Mouse (Mus musculus): ENCODE data around the gene St3gal3. TPM values are rescaled to one million over a fixed set of nuclear protein-coding genes. Genes with fewer than 3 reads are reported as not detected.

The St3gal3 gene
- polyA plus RNA-seq, 1 experiment from 2014 or later: 10.9 TPM

DNA sequence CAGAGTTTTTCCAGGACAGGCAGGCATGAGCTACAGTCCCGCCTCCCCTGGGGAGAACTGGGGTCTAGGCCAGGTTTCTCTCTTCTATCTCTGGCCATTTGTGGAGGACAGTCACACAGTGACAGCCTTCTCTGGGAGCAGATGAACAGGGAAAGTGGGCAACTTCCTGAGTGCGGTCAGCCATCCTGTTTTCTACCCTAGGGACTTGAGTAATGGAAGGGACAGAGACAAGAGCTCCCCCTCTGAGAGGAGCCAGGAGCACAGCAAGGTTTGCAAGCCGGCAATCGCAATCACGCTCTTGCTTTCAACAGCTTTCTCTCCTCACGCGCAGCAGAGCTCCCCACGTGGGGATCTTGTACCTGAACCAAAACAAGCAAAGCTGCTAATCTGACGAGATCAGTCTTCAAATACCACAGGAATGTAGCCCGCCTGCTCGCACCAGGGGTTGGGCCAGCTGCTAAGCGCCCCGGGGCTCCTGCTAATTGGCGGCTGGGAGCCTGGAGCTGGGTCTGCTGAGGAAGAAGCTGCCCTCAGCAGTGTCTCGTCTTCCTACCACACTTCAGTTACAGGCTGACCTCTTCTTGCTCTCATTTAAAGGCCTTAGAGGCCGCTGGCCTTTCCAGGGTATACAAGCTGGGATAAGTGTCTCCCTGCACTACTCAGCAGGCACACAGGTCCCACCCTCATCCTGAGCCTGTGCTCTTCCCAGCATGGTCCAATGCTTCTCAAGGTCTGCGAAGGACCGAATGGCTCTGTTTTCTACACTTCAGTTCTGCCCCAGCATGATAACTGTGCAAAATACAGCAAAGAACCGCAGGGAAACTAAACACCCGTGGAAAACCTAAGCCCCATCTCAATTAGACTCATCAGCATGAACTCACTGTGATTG, 137.1 kb downstream of the St3gal3 start:
- ATAC-seq (ENCODE audit: low FRiP score): 0 out of 2 replicates have a peak, but pooled peaks have one; percentile 32
- Histone ChIP-seq H3K4me3 (no peak overlapping the region), H3K27ac (0 out of 2 replicates have a peak overlapping the region, but pooled peaks have one; percentile 26), H3K27me3 (no peaks in the 10 kb centered on the region), H3K4me1 (peaks cover 22% of the 10 kb centered on the region), H3K36me3 (no peaks in the 10 kb centered on the region), H3K4me2 (replicated peaks) (peak overlapping the region; percentile 22; the same call in 1 of the 2 replicates), H3K9me3 (replicated peaks) (no peaks in the 10 kb centered on the region), H3K9ac (no peak overlapping the region)
- WGBS: 19% methylated on average over 20 of the region's 20 CpGs

DNA sequence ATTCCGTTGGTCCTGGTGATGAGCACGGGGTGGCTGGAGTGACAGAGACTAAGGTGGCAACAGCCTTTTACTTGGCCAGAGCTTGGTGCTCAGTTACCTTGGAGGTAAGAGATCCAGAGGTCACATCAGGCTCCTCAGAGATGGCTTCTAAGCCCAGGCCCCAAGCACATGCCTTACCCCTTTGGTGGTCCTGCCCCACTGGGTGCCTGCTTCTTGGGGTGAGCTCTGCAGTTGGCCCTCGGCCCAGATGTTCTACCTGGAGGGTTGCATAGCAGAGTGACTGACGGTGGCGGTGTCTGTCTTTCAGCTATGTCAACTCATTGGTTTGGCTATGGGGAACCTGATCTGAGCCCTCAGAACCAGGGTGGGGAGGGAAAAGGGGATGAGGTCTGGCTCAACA, 138.0 kb downstream of the St3gal3 start:
- ATAC-seq (ENCODE audit: low FRiP score): no peak
- Histone ChIP-seq H3K9ac (no peak overlapping the region), H3K9me3 (replicated peaks) (no peaks in the 10 kb centered on the region), H3K4me3 (no peak overlapping the region), H3K27ac (no peak overlapping the region), H3K4me1 (peaks cover 22% of the 10 kb centered on the region), H3K27me3 (no peaks in the 10 kb centered on the region), H3K4me2 (replicated peaks) (no peak overlapping the region), H3K36me3 (no peaks in the 10 kb centered on the region)
- 80% methylated on average over 5 of the region's 5 CpGs for WGBS

DNA sequence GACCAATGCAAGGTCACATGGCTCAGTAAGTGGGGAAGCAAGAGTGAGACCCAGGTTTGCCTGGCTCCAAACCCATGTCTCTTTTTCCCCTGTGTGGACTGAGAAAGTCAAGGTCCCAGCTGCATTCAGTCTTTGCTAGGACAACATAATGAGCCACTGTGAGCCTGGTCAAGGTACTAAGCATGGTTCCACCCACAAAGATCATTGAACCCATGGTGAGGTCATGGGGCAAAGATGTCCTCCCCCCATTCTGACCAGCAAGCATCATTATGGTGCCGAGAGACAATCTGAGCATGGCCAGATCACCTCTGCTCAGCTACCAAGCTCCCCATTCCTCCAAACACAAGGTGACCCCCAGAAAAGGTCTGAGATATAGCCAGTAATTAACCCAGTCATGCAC, 139.3 kb downstream of the St3gal3 start:
- H3K9ac ChIP-seq: no peak overlapping the region
- no peaks in the 10 kb centered on the region for H3K9me3 ChIP-seq (replicated peaks)
- ATAC-seq (ENCODE audit: low FRiP score): no peak
- no peak overlapping the region for H3K4me3 ChIP-seq
- H3K27ac ChIP-seq: no peak overlapping the region
- WGBS: 93% methylated on average over 1 of the region's 1 CpGs
- H3K4me1 ChIP-seq: peaks cover 15% of the 10 kb centered on the region
- no peaks in the 10 kb centered on the region for H3K36me3 ChIP-seq
- no peaks in the 10 kb centered on the region for H3K27me3 ChIP-seq
- no peak overlapping the region for H3K4me2 ChIP-seq (replicated peaks)

DNA sequence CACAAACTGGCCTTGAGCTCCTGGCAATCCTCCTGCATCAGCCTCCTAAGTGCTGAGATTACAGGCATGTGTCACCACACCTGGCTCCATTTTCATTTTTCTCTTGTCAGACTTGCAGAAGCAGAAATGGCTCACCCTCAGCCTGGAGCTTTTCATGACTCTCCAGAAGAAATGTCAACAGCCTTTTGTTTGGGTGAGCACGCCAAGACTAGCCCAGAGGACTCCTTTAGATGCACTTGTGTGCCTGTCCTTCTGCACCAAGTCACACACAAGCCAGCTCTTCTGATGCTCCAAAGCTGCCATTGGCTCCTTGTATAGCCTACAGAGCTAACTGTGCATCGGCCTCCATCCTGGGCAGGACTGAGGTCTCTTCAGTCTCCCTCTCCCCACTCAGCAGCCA, 141.3 kb downstream of the St3gal3 start:
- WGBS: 86% methylated on average over 2 of the region's 2 CpGs

DNA sequence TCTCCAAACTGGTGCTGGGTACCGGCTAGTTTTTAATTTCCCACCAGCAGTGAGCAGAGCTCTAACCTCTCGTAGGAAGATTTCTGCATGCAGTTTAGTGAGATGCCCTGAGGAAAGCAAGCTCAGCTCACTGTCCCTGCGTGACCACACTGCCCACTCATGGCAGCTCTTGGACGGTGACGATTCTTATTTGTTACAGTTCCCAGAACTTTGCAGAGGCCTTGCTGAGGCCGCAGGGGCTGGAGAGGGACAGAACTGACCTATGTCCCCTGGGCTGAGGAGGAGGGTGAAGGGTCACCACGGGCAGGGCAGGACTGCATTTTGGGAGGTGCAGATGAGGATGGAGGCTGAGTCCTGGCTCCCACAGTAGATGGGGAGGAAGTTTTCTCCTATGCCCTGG, 141.8 kb downstream of the St3gal3 start:
- ATAC-seq (ENCODE audit: low FRiP score): no peak
- Histone ChIP-seq H3K4me2 (replicated peaks) (no peak overlapping the region), H3K27me3 (no peaks in the 10 kb centered on the region), H3K36me3 (no peaks in the 10 kb centered on the region), H3K4me3 (no peak overlapping the region), H3K9ac (no peak overlapping the region), H3K9me3 (replicated peaks) (no peaks in the 10 kb centered on the region), H3K27ac (no peak overlapping the region), H3K4me1 (peaks cover 12% of the 10 kb centered on the region)
- WGBS: 63% methylated on average over 7 of the region's 7 CpGs

More for the DNA sequence above, 141.3 kb downstream of the St3gal3 start:
- Histone ChIP-seq H3K4me3 (no peak overlapping the region), H3K9ac (no peak overlapping the region), H3K27me3 (no peaks in the 10 kb centered on the region), H3K9me3 (replicated peaks) (no peaks in the 10 kb centered on the region), H3K36me3 (no peaks in the 10 kb centered on the region), H3K4me2 (replicated peaks) (no peak overlapping the region), H3K4me1 (peaks cover 13% of the 10 kb centered on the region), H3K27ac (no peak overlapping the region)
- ATAC-seq (ENCODE audit: low FRiP score): no peak

DNA sequence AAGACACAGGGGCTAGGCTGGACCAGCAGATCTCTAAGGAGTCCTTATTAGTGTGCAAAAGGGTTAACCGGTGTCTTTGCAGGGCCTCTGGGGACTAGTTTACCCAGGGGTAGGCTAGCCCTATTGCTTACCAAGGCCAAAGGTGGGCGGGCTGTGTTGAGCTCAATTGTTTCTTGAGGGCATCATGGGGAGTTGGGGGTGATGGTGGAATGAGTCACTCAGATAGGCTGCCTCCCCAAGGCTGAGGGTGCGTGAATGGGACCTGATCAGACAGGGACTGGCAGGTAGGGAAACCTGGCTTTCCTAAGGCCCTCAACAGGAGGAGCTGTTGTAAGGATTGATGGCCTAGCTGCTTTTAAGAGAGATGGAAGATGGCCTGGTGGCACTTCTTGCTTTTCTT, 142.7 kb downstream of the St3gal3 start:
- no peak overlapping the region for H3K9ac ChIP-seq
- no peaks in the 10 kb centered on the region for H3K27me3 ChIP-seq
- no peak for ATAC-seq (ENCODE audit: low FRiP score)
- H3K4me2 ChIP-seq (replicated peaks): no peak overlapping the region
- H3K36me3 ChIP-seq: no peaks in the 10 kb centered on the region
- H3K4me3 ChIP-seq: no peak overlapping the region
- H3K9me3 ChIP-seq (replicated peaks): no peaks in the 10 kb centered on the region
- H3K27ac ChIP-seq: no peak overlapping the region
- peaks cover 3% of the 10 kb centered on the region; the same call in 1 of the 2 replicates for H3K4me1 ChIP-seq
- 90% methylated on average over 3 of the region's 3 CpGs for WGBS

DNA sequence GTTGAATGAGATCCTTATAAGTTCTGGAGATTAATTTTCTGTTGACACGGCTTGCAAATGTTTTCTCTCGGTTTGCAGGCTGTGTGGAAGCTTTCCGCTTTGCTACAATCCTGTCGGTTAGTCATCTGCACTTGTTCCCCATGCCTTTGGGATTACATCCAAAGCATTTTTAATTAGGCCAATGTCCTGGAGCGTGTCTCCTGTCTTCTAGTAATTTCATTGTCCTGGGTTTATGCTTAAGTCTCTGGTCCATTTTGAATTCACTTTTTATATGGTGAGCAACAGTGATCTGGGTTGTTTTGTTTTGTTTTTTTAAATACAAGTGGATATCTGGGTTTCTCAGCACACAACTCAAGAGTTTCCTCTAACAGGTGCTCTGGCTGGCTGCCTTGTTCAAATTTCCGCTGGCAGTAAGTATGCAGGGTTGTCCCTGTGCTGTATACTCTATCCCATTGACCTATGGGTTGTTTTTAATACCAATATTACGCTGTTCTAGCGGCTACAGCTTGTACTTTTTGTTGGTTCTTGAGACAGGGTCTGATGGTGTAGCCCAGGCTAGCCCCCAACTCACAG, 143.6 kb downstream of the St3gal3 start:
- no peaks in the 10 kb centered on the region for H3K27me3 ChIP-seq
- no peak for ATAC-seq (ENCODE audit: low FRiP score)
- H3K9me3 ChIP-seq (replicated peaks): no peaks in the 10 kb centered on the region
- 89% methylated on average over 8 of the region's 8 CpGs for WGBS
- no peak overlapping the region for H3K9ac ChIP-seq
- no peaks in the 10 kb centered on the region for H3K36me3 ChIP-seq
- no peak overlapping the region for H3K27ac ChIP-seq
- no peaks in the 10 kb centered on the region for H3K4me1 ChIP-seq
- H3K4me2 ChIP-seq (replicated peaks): no peak overlapping the region
- H3K4me3 ChIP-seq: no peak overlapping the region

DNA sequence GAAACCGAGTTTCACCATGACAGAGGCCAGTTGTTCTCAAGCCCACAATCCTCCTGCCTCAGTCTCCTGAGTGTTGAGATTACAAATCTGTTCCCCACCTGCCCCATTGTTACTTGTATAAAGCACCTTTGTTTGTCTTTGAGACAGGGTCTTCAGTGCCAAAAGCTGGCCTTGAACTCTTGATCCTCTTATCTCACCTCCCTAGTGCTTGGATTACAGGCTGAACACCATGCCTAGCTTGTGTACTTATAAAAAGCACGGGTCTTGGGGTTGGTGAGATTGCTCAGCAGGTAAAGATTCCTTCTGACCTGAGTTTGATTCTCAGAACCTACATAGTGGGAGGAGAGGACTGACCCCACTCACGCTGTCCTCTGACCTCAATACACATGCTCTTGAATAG, 144.1 kb downstream of the St3gal3 start:
- Histone ChIP-seq H3K27ac (no peak overlapping the region), H3K27me3 (no peaks in the 10 kb centered on the region), H3K4me1 (no peaks in the 10 kb centered on the region), H3K9me3 (replicated peaks) (no peaks in the 10 kb centered on the region), H3K4me2 (replicated peaks) (no peak overlapping the region), H3K36me3 (no peaks in the 10 kb centered on the region), H3K4me3 (no peak overlapping the region), H3K9ac (no peak overlapping the region)
- no peak for ATAC-seq (ENCODE audit: low FRiP score)
- WGBS: 74% methylated on average over 3 of the region's 3 CpGs

DNA sequence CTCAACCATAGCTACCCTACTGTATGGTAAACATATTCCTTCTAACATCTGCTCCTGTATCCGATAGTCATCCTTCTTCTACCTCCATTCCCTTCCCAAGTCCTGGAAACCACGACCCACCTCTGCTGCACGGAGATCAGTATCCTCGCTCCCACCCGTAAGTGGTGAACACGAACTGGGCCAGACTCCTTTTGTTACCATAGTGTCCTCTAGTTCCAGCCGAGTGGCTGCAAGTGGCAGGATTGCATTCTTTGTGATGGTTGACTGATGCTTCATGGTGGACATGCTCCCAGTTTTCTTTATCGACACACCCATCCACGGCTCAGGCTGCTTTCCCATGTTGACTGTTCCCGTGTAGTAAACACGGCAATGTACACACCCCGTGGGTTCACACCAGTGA, 144.9 kb downstream of the St3gal3 start:
- Histone ChIP-seq H3K9me3 (replicated peaks) (no peaks in the 10 kb centered on the region), H3K4me3 (no peak overlapping the region), H3K9ac (no peak overlapping the region), H3K36me3 (no peaks in the 10 kb centered on the region), H3K4me1 (no peaks in the 10 kb centered on the region), H3K4me2 (replicated peaks) (no peak overlapping the region), H3K27ac (no peak overlapping the region), H3K27me3 (no peaks in the 10 kb centered on the region)
- 79% methylated on average over 12 of the region's 12 CpGs for WGBS
- no peak for ATAC-seq (ENCODE audit: low FRiP score)

DNA sequence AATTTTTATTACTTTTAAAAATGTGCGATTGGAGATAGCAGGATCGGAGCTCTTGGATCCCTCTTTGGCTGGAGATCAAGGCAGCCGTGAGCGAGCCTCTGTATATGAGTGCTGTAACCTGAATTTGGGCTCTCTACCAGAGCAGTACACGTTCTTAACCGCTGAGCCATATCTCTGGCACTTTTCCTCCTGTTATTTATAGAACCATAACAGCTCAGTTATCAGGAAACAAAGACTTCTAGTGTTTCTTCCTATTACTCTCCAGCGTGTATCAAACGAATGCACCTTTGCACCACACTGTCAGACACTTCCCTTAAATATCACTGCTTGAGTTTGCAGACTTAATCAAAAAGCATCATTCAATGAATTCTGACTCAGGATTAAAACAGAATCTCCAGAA, 147.9 kb downstream of the St3gal3 start:
- ATAC-seq (ENCODE audit: low FRiP score): no peak

DNA sequence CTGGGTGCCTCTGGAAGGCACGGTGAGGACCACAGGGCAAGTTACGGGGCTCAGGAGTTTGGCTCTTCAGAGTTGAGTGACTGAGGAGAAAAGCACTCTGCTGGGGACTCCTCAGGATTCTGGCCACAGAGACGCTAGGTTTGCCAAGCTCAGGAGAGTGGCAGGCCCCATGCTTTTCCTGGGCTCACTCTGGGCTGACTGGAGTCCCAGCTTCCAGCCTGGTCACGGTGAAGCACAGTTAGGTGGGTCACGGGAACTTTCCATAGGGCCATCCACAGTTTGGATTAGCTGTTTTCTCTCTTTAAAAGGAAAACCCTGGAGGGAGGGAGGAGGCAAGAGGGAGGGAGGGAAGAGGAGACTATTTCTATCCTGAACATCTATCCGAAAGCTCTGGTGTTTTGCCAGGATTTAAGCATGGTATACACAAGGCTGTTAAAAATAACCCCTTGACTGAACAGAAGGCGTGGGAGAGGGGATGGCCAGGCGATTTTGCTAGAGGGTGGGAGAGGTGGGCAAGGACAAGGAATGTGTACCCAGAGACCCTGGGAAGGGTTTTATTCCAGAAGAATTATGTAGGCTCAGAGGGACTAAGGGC, 149.6 kb downstream of the St3gal3 start:
- no peaks in the 10 kb centered on the region for H3K36me3 ChIP-seq
- peaks cover 6% of the 10 kb centered on the region; the same call in 1 of the 2 replicates for H3K4me1 ChIP-seq
- no peaks in the 10 kb centered on the region for H3K9me3 ChIP-seq (replicated peaks)
- WGBS: 83% methylated on average over 8 of the region's 8 CpGs
- H3K27ac ChIP-seq: no peak overlapping the region
- H3K27me3 ChIP-seq: no peaks in the 10 kb centered on the region
- H3K4me3 ChIP-seq: no peak overlapping the region
- no peak for ATAC-seq (ENCODE audit: low FRiP score)
- H3K9ac ChIP-seq: no peak overlapping the region
- no peak overlapping the region for H3K4me2 ChIP-seq (replicated peaks)

More for the DNA sequence above, 147.9 kb downstream of the St3gal3 start:
- Histone ChIP-seq H3K36me3 (no peaks in the 10 kb centered on the region), H3K27ac (no peak overlapping the region), H3K9me3 (replicated peaks) (no peaks in the 10 kb centered on the region), H3K27me3 (no peaks in the 10 kb centered on the region), H3K9ac (no peak overlapping the region), H3K4me1 (peaks cover 6% of the 10 kb centered on the region; the same call in 1 of the 2 replicates), H3K4me3 (no peak overlapping the region), H3K4me2 (replicated peaks) (no peak overlapping the region)
- WGBS: 86% methylated on average over 8 of the region's 8 CpGs

DNA sequence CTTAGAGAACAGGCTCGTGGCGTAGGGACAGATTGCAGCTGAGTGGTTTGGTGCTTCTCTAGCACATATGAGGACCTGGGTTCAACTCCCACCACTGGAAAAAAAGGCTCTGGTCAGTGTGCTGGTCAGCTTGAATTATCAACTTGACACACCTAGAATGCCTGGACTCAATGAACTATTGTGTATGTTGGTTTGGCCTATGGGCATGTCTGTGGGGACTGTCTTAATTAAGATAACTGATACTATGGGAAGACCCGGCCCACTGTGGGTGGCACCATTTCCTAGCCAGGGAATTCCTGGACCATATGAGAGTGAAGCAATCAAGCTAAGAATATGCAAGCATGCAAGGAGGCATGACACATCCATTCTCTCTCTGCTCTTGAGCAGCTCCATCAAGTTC, 150.5 kb downstream of the St3gal3 start:
- no peak for ATAC-seq (ENCODE audit: low FRiP score)
- 91% methylated on average over 3 of the region's 3 CpGs for WGBS
- Histone ChIP-seq H3K9ac (no peak overlapping the region), H3K4me2 (replicated peaks) (no peak overlapping the region), H3K4me3 (no peak overlapping the region), H3K27me3 (no peaks in the 10 kb centered on the region), H3K27ac (no peak overlapping the region), H3K9me3 (replicated peaks) (no peaks in the 10 kb centered on the region), H3K4me1 (peaks cover 6% of the 10 kb centered on the region; the same call in 1 of the 2 replicates), H3K36me3 (no peaks in the 10 kb centered on the region)

Data from hindbrain, embryonic 12.5 days (tissue).